Mouse (Mus musculus) kidney, adult 18-20 months (tissue): ENCODE data around the gene Ptger1.

Experiments used
- DNase-seq: peaks from one replicate; pipeline ENCODE4 v3.0.0; 2021

Gene Ptger1

DNA sequence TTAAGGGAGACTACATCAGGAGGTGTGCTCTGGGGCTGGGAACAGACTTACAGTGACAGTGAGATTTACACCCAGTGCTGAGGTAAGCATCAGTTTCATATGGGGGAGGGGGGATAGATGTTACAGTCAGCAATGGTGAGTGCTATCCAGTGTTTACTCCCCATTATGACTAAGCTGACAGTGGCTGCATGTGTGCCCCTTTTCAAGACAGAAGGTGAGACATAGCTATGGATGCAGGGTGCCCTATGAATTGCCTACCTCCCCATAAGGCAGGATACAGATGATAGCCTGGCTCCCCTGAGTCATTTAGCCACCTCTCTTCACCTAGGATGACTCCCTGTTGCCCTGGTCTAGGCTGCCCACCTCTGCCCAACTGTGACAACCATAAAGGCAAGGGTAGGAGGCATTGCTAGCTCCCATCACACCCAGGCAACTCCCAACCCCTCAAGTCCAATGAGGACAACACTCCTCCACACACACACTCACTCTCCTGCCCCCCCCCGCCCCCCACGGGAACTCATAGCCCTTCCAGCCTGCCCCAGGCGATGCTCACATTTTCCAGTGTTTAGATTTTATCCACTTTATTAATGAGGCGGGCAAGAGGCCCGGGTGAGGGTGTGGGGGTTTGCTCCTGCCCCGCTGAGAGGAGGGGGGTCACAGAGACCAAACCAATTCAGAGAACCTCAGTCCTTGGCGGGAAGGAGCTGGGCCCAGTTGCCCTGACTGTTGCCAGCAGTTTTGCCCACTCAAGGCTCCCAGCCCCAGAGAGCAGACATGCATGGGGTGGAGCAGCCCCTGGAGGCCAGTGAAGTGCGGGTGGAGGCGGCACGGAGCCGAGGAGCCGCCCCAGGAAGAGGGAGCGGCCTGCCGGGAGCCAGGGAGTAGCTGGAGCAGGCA lies at the start of gene Ptger1:
TSS of gene Ptger1 (plus strand) at position 710 of the 897 bp plus-strand sequence.
- peak; percentile 58 for DNase-seq

DNA sequence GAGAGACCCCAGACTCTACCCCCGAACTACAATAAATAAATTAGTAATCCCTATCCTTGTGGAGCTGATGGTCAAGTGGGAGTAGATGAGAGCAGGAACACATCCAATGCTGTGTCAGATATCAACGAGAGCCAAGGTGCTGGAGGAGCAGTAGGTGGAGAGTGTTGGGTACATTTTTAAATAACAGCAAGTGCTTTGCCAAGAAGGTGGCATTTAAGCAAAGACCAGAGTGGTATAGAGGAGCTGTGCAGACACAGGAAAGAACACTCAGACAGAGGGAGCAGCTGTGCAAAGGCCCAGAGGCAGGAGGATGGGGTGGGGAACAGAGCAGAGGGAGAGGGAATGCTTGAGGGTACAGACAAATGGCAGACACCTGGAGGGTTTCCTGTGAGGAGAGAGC lies 49.4 kb upstream of the Ptger1 start:
- DNase-seq, result no peak

DNA sequence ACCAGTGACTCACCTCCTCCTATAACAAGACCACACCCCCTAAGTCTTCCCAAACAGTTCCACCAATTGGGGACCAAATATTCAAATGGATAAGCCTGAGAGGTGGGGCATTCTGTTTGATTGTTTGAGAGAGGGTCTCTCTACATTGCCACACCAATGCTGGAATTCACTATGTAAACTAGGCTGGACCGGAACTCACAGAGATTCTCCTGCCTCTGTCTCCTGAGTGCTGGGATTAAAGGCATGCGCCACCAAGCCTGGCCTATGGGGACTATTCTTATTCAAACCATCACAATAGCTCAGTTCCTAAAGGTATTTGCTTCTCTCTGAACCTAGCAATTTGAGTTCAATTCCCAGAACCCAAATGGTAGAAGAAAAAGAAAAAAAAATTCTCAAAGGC lies 47.9 kb upstream of the Ptger1 start:
- no peak for DNase-seq

DNA sequence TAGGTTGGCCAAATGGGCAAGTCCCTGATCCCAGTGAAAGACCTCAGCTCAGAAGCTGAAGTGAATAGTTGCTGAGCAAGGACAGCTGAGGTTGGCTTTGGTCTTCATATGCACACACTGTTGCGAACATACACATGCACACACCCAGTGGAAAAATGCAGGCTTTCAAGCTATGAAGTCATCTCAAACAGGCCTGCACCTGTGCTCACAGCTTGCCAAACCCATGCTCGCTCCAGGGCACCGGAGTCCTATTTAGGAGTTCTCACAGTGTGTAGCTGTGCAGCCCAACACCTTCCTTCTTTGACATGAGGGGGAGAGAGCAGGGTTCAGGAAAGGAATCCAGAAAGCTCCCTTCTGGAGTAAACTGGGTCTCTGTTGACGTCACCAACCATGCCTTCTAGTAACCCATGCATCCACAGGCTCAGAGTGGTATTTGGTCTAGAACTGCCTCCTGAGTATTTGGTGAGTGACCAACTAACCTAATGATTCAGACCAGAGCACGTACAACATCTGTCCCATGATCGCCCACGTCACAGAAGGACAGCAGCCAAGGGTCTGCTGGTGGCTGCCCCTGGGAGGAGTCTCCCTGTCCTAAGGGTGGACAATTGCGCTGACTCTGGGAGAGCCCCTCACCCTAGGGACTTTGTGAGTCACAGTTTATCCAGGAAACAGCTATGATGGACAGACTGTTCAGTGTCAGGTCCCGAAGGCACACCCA lies 46.8 kb upstream of the Ptger1 start:
- no peak for DNase-seq

DNA sequence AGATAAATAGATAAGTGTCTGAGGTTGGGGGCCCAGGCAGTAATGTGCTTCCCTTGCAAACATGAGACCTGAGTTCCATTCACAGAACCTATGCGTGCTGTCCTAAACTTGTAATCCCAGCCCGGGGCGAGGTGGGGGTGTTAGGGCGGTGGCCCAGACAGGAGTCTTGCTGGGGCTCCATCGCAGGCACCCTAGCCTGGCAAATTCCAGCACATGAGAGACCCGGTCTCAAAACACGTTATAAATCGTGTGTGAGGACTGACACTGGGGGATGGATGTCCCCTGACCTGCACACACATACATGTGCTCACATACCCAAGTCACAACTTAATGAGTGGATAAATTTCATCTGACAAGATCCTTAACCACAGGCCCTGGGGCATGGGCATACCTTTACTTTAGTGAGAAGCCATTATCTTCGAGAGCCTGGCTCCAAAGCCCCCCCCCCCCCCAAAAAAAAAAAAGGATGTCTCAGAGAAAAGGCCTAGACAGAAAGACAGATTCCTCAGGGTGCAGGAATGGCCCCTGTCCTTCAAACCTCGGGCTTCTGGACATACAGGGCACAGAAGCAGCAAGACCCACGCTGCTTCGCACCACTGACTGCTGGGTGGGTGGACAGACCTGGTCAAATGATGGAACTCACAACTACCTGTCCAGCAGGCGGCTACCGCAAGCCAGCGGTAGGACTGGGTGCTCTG lies 44.6 kb upstream of the Ptger1 start:
- DNase-seq, result no peak

DNA sequence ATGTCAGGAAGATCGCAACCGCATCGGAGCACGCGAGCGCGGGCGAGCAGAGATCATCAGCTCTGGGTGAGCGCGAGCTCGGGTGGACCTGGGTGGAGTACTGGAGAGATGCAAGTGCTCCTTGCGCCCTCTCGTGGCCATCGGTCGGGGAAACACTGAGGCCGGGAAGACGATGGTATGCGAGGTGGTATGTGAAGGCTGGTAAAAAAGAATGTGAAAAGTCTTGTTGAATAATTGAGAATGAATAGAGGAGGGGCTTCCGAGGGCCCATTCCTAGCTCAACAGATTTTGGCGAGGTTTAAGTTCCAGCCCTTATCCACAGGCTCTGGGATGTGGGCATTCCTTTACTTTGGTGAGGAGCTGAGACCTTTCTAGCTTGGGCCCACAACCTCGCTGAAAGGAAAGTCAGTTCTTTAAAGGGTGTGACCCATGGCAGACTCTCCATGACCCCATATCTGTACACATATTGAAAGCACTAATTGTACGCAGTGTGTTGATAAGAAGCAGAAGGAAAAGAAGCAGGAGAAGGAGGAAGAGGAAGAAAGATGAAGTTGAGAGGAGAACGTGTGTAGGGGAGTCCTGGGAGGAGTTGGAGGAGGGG lies 44.0 kb upstream of the Ptger1 start:
- DNase-seq, result peak; percentile 90

DNA sequence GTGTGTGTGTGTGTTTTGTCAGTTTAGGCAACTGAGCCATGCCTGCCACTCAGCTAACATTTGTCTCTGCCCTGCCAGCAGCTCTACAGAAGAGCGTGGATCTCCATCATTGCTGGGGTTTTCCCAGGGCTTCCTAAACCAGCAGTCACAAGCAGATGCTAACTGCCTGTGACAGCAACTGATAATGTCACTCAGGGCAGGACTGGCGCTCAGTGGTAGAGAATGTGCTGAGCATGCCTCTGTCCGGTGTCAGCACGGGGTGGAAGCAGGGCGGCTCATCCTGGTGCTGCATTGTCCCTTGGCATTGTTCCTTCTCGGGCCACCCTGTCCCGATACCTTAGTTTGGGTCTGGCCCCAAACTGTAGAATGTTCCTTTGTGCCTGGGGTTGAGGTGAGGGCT lies 42.9 kb upstream of the Ptger1 start:
- DNase-seq, result no peak

DNA sequence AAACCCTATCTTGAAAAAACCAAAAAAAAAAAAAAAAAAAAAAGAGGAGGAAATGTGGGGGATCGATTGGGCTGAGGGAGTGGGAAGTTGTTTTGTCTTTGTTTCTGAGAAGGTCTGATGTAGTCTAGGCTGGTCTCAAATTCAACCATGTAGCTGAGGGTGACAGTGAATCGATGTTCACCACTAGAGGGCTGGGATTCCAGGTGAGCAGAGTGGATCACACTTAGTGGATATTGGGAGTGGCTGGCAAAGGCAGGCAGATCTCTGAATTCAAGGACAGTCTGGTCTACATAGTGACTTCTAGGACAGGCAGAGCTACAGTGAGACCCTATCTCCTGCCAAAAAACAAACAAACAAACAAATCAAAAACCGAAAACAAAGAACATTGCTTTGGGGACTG lies 41.7 kb upstream of the Ptger1 start:
- peak; percentile 51 for DNase-seq

DNA sequence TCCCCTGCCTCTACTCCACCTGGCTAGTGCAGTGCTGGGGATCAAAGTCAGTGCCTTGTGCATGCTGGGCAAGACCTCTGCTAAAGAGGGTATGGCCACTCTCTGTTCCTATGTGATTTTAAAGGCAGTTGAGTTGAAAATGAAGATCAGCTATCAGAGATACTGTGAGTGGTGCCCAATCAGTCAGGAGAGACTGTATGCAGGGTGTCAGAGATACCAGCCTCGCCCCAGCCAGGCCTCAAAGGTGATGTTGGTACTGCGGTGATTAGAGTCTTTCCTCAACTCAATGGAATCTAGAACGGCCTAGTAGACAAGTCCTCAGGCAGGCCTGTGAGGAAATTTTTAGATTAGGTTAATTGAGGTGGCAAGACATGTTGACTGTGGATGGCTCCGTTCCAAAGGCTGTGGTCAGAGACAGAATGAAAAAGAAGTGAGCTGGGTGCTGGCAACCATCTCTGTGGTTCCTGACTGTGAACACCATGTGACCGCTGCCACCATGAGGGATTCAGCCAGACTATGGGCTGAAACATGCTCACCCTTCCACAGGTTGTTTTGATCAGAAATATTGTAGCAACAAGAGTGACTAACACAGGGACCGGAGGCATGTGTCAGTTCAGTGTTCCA lies 40.7 kb upstream of the Ptger1 start:
- DNase-seq, result no peak

DNA sequence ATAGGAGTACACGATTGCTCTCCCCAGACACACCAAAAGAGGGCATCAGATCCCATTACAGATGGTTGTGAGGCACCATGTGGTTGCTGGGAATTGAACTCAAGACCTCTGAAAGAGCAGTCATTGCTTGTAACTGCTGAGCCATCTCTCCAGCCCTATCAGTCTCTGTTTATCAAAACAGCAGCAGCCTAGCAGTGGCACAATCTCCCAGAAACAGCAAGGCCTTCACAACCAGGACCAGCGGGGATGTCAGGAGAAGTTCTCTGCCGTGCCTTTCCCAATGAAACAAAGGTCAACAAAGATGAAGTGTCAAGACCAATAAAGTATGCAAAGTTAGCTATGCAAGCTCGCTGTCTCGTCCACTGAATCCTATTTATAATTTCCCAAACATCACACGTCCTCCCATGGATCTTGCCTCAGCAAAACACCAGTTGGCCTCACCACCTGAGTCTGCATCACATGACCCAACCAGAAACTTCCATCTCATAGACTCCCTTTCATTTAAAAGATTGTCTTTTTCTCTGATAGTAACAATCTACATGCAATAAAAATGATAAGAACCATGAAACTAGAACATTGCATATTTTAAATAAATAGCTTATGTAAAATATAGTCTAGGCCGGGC lies 34.3 kb upstream of the Ptger1 start:
- DNase-seq, result no peak

DNA sequence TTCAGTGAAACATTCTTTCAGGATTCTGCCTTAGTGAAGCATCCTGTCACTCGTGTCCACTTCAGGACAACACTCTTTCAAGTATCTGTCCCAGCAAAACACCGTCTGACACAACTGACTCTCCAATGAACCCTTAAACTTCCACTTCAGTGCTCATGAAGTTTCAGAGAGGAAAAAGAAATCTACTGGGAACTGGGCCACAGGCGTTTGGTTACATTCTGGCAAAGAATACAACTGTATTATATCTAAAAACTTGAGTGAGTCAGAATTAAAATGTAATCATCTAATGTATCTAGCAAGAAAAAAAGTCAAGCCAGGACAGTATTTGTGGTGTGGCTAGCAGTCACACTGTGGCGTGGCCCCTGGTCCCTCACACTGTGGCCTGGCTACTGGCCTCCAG lies 27.6 kb upstream of the Ptger1 start:
- DNase-seq, result no peak

DNA sequence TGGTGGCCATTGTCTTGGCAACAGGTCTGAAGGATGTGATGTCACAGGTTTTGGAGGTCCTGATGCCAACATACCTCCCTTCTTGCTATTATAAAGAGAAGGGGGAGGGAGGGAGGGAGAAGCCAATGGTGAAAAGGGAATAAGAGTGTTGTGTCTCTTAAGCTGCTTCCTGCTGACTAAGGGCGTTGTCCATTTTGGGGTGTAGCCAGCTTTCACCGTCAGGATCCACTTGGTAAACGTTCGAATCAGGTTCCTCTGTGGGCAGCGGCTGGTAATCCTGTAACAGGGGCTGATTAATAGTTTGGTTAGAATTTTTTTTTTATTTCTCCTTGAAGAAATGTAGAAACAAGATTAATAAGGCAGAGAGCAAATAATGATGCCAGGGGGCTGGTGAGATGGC lies 26.8 kb upstream of the Ptger1 start:
- no peak for DNase-seq

DNA sequence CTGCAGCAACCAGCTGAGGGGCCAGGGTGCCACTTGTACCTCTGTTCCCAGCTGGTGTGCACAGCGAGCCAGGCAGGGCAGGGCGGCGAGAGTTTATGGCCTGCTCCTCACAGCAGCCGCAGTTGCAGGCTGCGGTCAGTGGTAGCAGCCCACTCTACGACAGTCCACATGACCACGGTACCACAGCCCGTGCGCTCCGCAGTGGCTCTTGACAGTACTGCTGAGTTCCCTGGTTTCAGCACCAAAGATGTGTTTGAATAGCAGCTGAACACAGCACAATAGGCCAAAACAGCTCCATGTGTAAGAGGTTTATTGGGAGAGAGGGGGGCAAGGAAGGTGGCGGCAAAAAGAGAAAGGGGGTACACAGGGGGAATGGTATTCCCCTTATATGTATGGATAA lies 19.0 kb upstream of the Ptger1 start:
- no peak for DNase-seq

DNA sequence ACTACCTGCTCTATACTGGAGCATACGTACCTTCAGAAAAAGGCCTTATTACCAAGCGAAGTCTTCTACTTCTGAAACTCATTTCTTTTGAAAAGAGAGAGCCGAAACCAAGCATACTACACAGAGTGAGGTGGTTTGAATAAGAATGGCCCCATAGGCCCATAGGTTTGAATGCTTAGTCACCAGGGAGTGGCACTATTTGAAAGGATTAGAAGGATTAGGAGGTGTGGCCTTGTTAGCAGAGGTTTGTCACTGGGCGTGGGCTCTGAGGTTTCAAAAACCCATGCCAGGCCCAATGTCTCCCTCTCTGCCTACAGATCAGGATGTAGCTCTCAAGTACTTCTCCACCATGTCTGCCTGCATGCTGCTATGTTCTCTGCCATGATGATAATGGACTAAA lies 18.4 kb upstream of the Ptger1 start:
- DNase-seq, result no peak

DNA sequence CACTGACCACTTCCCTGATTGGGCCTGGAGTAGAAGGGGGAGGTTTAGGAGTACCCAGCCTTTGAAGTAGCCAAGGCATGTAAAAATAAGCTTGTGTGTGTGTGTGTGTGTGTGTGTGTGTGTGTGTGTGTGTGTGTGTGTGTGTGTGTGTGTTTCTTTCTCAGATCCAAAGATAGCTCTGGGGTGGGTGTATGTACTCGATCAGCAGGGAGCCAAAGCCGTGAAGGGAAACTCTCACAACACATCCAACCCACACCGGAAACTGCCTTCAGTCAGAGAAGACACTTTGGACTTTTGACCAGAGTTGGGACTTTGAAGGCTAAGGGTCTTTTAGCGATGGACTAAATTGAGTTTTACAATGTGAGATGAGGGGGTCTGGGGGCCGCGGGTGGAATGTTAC lies 16.8 kb upstream of the Ptger1 start:
- DNase-seq, result no peak

DNA sequence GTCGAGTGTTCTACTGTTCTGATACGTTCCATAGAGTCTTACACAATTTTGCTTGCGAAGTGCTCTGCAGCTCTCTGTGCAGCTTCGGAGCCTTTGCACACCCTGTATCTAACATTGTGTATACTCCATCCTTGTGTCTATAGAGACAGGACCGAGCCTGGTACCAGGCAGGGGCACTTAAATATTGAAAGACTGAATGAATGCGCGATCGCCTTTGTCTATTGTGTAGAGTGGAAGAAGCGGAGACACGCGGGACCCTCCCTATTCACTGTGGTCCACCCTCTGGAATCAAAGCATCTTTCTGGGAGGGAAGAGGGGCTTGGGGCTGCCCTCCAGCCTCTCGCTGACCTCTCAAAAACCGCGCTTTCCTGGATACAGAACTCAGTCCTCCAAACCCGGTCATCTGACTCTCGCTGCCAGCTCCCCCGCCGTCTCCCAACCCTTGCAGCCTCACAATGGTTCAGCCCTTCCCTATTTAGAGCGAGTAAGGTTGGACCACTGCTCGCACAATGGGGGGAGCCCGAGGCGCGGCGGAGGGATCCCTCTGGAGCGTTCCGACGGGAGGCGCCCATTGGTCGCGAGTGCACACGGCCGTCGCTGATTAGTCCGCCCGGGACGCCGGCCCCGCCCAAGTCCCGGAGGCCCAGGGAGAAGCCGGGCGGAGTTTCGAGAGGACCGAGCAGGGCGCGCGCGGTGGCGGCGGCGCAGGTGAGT lies 14.3 kb upstream of the Ptger1 start, which contains the start of gene Gipc1:
TSS of gene Gipc1 (plus strand) at position 648 of the 714 bp plus-strand sequence.
- peak; percentile 94 for DNase-seq

DNA sequence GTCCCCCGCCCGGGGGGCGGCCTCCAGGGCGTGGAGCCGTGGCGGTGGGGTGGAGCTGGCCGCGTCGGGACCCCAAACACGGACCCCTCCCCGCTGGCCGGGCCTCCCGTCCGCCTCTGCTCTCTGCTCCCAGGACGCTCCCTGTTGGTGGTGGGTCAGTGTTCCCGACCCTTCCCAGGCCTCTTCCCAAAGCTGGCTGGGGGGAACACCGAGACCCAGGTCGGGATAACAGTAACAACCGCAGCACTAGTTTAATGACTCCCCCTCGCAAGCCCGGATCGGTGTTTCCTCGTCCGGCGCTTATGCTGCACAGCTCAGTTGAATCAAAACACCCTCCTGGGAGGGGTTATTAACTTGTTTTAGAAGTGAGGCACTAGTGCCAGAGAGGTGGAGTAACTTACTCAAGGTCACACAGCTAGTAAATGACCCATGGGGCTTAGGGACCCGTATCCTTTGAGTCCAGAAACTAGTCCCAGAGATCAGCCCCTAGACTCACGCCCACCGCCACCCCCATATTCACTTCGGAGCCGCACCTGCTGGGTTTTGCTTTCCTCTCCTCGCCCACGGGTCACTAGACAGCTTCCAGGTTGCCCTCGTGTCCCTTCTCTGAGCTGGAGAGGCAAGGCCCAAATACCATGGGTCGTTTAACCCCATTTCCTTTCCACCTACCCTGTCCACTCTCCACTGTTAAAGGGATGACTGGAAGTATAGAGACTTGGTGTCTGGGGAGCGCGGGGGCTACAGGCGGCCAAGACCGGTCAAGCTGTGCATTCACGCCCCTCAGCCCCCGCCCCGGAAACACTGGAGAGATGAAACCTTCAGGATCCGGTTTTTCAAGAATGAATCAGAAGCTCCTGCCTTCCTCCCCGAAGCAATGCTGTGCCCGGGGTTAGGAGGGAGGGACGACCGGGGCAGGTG lies 13.5 kb upstream of the Ptger1 start:
- no peak for DNase-seq

DNA sequence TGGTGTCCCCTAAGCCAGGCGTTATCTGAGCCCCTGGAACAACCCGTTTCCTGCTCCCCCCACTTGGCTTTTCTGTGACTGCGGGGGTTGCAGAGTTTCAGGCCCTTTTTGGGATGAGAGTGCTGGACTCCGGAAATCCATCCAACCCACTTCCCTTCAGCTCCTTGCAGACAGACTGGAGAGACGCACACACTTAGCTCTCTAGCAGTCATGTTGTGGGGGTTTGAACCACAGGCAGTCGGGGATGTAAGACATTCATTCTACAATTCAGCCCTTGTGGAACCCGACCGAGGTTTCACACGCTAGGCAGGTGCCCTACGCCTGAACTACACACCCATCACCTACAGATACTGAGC lies 12.8 kb upstream of the Ptger1 start:
- DNase-seq, result no peak

DNA sequence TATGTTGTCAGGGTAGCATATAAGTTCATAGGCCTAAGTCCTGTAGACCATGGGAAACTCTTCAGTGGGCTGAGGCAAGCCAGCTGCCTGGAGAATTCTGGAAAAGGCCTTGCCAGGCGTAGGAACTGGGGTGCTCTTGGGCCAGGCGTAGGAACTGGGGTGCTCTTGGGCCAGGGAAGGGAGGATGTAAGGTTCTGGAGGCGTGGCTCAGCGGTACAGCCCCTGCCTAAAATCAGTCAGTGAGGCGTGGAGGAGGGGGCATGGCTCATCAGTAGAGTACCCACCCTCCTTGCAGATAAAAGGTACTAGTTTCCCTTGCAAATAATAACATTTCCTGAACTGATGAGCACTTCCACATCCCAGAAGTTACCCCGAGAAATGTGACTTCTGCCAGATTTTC lies 11.8 kb upstream of the Ptger1 start:
- DNase-seq, result no peak

DNA sequence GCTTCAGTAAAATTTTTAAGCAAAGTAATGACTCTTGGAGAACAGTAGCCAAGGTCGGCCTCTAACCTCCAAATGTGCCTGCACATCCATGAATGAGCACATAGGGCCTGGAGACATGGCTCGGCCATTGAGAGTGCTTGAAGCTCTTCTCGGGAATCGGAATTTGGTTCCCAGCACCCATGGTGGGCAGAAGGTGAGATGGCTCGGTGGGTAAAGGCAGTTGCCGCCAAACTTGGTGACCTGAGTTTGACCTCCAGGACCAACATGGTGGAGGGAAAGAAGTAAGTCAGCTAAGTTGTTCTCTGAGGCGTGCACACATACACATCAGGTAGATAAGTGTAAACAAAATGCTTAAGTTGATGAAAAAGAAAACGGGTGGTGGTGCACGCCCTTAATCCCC lies 10.4 kb upstream of the Ptger1 start:
- no peak for DNase-seq
